Mouse (Mus musculus) ovary, postnatal 36 days (tissue): ENCODE measurements around the gene Slc15a3.

Experiments used
- DNase-seq: peaks from one replicate; pipeline ENCODE4 v3.0.0; 2022; ENCODE audit warnings: low spot score, mixed read lengths

Gene Slc15a3

DNA sequence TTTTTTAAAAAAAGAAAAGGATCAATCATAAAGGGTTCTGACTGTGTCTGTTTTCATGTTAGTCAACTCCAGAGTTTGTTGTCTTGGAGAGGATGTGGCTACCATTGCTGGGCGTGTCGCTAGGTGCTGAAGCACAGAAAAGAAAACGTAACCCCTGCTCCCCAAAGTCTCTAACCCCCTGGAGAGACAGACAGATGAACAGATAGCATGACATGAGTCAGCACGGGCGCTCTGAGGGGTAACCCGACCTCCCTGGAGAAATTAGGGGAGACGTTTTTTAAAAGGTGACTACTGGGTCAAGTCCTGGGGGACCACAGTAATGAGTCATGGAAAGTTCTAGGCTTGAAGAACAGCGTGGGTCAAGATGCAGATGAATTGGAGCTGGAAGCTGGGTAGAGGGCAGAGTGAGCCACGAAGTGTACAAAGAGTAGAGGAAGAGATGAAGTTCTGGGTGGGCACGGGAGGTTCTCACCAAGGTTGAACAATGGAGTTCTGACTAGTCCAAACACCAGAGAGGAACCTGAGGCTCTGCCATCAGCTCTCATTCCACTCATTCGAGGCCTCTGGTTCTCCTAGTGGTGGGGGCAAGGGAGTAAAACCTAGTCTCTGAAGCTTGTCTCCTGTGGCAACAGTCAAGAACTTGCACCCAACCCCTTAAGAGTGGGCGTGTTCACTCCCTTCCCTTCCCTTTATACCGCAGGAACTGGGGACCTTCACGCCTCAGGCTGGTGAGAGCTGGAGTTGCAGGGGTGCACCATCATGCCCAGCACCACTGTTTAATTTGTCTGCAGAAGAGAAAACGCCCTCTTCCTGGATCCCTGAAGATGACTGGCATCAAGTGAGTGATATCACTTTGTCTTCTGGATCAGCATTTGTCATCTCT, at the start of gene Slc15a3:
Slc15a3 (plus strand) TSS at position 718 of the 883 bp plus-strand sequence.
- no peak for DNase-seq

DNA sequence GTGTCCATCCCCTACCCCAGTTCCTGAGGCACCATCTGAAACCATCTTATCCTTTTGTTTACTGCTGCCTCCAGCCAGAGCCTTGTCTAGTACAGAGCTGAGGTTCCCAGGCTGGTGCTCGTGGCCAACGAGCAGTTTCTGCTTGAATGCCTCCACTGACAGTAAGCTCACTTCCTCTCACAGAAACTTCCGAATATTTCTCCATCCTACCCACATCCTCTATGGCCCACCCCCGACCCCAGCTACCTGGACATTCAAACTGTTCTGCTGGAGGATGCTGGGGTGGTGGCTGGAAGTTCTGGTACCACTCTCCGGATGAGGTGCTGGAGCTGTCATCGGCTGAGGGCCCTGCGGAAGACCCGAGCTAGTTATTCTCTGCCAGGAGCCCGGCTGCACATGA, 49.2 kb upstream of the Slc15a3 start:
- DNase-seq, result no peak

DNA sequence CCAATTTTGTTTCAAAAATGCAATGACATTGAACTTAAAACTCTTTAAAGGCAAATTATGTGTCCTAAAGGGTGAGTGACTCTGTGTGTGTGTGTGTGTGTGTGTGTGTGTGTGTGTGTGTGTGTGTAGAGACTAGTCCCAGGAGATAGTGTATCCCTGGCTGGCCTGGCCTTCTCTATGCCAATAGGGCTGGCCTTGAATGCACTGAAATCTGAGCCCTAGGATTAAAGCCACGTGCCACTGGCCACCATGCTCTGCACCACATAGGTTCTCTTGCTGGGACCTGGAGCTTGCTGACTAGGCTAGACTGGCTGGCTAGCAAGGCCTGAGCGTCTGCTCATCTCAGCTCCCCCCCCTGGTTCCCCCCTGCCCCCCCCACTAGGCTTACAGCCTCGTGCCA, 46.5 kb upstream of the Slc15a3 start:
- no peak for DNase-seq

DNA sequence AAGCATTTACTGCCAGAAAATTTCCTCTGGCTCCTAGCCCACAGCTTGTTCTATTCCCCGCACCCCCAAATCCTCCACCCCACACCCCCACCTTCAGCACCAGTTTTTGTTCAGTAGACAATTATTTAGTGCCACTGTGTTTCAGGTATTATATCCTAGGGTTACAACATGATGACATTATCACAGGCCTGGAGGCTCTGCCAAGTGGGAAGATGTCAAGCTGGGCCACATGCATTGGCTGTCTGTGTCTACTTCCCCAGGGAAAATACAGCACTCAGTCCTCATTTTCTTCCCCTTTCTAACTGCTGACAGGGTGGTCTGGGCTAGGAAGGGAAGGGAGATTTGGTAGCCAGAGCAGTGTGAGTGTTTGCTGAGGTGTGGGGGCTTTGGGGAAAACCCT, 44.6 kb upstream of the Slc15a3 start:
- no peak for DNase-seq

DNA sequence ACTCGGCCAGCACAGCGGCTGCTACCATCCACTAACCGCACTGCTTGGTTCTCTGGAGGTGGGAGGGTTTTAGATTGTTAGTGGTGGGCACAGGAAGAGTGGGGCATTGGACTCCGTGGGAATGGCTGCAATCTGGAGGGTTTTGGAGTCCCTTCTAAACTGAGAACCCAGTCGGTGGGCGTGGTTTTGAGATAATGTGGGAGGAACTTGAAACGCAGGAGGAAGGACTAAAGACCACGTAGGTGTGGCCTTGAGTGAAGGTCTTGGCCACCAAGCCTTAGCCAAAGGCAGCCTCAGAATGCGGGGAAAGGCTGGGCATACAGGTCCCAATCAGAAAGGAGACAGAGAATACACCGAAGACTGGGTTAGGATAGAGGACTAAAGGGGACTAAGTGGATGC, 41.0 kb upstream of the Slc15a3 start:
- DNase-seq, result no peak

DNA sequence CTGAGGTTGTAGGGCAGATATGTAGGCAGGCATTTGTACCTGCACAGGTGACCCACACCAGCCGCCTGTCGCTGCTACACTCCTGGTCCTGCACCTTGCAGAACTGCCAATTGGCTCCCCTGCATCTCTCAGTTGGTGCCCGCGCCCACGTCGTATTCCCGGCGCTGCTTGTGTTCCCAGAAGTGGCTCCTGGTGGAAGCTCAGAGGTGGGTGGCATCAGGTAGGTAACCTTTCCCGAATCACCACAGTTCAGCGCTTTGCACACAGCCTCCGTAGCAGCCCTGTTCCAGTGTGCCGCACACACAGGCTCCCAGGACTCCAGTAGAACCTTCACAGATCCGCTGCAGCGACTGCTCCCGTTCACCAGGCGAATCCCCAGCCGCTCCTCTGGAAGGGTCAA, 40.4 kb upstream of the Slc15a3 start:
- DNase-seq, result no peak

DNA sequence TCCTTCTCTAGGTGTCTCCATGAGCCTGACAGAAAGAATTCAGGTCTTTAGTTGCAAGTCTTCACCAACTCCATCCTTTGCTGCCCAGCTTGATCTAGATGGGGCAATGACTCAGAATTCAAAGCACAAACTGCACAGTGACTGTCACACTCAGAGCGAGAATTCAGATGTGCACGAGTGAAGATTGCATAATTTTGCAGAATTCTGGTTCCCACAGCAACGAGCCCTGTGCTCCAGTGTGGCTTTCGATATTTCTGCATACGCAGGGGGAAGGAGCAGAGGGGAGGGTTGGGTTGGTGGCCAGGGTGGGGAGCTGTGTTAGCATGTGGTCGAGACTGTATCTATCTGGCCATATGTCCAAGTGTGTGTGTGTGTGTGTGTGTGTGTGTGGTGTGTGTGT, 38.5 kb upstream of the Slc15a3 start:
- DNase-seq, result no peak

DNA sequence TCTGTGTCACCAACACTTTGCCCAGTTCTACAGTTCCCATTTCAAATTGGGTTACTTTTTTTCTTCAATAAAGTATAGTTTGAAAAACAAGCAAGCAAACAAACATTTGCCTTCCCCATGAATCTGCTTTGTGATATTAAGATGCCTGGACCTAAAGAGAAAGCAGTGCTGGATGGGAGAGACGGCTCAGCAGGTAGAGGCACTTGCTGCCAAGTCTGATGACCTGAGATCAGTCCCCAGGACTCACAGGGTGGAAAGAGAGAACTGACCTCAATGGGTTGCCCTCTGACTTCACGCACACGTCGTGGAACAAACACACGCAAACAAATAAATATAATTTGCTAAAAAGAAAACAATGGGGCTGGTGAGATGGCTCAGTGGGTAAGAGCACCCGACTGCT, 37.6 kb upstream of the Slc15a3 start:
- no peak for DNase-seq

DNA sequence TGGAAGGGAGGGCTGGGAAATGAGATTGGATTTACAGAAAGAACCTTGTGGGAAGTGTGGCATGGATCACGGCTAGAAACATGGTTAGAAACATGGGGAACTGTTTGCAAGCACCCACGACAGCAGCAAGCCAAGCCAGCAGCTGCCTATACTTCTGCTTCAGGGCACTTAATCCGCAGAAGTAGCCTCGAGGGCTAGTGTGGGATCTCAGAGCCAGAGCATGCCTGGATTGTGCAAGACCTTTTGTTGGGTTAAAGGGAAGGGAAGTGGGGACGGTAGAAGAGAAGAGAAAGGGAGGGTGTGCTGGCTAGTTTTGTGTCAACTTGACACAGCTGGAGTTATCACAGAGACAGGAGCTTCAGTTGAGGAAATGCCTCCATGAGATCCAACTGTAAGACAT, 35.8 kb upstream of the Slc15a3 start:
- DNase-seq, result no peak

DNA sequence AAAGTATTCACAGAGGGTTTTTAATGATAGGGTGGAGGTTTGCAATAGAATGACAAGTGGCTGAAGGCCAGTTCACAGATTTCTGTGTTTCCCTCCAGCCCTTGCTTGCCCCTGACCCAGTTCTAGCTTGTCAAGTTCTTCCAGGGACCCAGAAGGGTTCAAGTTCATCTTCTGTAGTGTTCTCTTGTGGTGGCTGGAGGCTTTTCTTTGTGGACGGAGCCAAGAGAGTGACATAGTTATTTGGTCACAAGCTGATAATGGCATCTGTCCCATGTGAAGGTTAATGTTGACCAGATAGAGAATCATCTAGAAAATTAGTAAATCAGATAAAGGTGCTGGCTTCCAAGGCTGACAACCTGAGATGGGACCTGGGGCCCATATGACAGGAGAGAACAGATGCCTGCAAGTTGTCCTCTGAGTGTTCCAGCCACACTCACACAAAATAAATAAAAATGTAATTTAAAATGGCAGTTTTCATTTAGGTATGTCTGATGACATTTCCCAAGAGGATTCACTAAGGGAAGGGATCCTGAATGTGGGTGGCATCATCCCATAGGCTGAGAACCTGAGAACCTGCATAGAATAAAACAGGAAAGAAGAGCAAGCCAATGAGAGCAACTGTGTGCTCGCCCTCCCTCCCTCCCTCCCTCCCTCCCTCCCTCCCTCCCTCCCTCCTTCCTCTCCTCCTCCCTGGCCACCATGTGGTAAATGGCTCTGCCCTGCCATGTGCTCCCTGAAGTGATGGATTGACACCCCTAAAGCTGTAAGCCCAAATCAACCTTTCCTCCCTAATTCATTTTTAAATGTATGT, 34.5 kb upstream of the Slc15a3 start:
- DNase-seq, result no peak

DNA sequence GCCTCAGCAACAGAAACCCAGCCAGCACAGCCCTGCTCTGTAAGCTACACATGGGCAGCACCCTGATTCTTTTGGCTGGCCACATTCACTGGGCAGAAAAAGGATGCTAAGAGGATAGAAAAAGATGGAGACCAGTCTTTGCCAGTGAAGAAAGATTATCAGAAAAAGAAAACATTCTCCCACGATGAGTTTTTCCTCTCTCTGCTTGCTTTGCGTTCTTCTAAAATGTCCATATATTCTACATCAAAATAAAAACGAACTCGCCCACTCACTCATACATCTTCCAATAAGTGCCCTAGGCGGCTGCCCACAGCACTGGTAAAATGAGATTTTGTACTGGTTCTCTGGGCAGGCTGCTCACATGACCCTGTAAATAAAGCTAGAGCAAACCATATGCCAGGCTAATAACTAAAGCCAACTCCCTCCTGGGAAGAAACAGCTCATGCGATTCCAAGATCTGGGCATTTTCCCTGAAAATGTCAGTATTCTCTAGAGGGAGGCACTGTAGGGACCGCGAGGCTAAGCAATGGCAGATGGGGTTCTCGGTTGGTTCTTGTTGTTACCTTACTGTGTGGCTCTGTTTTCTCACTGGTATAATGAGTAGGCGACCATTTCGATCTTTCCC, 33.8 kb upstream of the Slc15a3 start:
- no peak for DNase-seq

DNA sequence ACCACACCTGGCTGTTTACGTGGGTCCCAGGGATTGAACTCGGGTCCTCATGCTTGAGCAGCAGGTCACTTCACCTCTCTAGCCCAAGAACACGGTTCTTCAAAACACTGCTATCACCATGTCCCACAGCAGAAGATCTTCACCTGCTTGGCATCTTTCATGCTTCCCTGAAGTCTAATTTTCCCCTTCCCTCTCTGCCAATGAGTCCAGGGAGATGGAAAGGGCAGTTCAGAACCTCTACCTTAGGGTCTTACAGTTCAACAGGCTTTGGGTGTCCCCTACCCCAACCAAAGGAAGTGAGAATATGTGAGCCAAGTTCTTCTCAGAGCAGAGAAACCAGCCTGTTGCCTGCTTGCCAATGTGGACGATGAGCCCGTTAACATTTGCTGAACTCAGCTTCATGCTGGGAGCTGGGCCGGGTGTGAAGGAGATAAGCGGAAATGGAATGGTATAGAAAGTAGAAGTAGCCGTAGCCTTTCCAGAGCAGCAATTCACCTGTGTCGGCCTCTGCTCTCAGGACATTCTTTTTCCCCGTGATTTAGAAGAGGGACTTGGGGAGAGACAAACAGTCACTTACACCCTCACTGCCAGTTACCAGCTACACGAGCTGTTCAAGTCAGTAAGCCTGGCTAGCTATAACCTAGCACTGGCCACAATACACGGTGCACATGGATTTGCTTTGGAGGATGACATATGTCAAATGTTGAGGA, 30.8 kb upstream of the Slc15a3 start:
- DNase-seq, result no peak

DNA sequence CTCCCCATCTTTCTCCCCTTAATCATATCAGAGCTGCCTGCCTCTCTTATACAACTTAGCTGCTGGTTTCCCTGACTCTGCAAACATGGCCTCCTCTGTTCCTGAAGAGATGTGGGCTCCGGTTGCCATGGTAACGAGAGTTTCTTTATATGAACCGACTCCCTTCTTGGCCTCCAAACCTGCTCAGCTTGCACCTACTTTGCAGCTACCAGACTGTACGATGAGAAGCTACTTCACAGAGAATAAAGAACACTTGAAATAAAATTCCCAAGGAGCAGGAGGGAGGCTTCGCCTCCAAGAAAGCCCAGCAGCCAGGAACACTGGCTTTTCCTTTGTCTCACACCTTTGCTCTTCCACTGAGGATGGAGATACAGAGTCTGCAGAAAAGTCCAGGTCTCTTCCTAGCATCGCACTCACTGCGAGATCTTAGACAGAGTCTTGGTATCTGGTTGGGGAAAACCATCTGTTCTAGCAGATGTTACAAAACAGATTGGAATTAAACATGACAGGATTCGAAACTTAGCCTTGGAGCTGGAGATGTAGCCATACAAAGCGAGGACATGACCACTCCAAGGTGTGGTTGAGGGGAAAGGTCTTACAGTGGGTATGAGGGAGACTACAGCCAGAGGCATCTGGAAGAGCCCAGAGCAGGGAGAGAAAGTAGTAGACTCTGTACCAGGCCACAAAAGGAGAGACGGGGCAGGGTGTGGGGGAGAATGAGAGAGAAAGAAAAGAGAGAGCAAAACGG, 29.9 kb upstream of the Slc15a3 start:
- no peak for DNase-seq

DNA sequence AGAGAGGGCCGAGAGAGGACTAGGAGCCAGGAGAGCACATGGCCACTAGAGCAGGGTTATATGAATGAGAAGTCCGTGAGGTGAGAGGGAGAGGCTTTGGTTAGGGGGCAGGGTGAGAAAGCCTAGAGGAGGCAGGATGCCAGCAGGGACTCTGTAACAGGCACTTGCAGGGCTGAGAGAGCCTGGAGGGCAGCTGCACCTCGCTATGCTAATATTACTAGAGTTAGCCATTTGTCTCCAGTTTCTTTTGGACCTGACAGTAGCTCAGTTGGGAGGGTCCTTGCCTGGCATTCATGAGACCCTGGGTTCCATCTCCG, 29.4 kb upstream of the Slc15a3 start:
- DNase-seq, result no peak

DNA sequence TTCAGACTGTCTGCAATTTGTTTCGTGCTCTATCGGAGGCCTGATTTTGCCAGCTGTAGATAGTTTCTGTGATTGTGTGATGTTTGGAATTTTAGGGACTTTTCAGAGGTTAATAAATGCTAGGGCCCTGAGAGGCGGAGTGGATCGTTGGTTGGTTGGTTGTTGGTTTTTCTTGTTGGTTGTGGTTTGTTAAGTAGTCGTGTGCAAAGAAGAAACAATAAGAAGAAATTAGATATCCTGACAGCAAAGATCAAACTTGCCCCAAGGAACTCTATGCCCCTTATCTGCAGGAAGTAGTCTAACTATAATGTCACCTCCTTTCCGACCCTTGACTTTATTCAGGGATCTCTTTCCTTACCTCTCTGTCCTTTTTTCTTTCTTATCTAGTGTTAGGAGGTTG, 28.1 kb upstream of the Slc15a3 start:
- no peak for DNase-seq

DNA sequence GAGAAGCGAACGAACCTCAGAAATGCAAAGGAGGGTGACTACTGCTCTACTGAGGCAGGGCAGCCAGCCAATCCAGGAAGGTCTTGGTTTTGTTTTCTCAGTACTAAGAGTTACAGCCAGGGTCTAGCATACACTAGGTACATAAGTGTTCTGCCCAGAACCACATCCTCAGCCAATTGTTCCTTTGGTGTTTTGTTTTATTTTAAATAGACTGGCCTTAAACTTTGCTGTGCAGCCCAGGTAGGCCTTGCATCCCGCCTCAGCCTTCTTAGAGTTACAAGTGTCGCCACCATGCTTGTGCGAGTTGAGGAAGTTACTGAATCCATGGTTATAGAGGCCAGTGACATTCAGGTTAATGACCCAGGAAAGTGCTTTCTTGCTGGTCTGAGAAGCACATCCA, 26.5 kb upstream of the Slc15a3 start:
- no peak for DNase-seq

DNA sequence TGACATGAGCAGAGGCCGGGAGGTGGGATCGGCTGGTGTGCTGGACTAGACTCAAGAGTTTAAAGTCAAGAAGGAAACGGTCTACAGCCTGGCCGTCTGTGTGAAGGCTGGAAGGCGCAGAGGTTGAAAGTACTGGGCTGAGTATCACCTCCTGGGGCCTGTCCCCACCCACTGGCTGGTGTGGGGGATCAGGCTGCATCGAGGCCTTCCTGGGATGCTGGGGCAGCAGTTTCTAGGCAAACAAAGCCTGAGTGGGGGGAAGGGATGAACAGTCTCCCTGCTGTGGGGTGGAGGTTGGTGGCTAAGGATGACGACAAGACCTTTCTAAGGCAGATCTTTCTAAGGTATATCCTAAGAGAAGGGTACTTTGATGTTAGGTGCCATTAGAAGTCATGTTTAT, 25.6 kb upstream of the Slc15a3 start:
- no peak for DNase-seq

DNA sequence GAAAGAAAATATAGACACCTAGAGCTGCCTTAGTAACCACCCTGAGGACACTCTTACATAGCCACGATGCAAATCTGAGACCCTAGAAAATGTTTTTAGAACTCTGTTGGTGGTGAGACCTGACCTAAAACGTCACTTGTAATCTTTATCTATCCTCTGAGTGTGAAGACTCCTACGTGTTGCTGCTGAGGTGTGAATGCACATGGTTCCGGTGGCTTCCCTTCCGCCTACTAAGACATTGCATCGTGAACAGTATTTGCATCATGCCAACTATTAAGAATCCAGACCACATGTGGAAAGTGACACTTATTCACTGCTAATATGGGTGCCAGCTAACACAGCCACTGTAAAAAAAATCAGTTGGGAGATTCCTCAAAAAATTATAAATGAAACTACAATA, 23.7 kb upstream of the Slc15a3 start:
- no peak for DNase-seq

DNA sequence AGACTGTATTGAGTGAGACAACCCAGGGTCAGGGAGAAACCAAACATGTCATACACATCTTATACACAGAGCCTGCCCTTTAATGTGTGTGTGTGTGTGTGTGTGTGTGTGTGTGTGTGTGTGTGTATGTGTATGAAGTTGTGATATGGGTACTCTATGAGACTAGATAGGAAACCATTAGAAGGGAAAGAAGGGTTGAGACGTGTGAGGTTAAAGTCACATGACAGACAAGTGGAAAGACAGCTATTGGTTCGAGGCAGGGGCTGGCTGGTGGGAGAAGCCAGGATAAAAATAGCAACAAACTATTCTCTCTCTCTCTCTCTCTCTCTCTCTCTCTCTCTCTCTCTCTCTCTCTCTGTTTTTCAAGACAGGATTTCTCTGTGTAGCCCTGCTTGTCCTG, 23.1 kb upstream of the Slc15a3 start:
- no peak for DNase-seq

DNA sequence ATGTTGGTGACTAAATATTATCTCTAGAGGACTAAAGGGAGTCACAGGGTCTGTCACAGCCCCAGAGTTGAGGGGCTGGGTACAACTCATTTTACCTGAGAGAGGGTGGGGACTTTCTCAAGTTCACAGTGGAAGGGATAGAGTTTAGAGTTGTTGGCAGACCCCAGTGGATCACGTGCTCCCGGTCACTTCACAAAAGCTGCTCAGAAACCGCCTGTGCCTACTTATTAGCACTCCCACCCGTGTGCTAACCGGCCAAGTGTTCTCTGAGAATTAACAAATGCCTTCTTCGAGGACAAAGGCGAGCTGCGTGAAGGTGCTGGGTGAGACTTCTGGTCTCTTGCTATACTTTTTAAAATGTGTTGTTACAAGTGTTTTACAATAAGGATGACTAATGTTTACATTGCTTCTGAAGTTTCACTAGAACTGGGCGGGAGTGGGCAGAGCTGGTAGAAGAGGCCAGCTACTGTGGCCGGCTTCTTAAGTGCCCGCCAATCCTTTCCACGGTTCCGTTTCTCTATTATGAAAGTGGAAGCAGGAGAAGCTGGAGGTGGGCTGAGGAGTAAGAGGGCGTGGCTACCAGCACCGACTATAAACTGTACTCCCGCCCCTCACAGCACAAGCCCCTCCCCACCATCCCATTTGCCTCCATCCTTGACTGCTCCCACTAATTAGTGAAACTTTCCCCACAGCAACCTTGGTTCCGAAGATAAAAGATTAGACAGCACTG, 21.1 kb upstream of the Slc15a3 start:
- DNase-seq, result peak; percentile 28

DNA sequence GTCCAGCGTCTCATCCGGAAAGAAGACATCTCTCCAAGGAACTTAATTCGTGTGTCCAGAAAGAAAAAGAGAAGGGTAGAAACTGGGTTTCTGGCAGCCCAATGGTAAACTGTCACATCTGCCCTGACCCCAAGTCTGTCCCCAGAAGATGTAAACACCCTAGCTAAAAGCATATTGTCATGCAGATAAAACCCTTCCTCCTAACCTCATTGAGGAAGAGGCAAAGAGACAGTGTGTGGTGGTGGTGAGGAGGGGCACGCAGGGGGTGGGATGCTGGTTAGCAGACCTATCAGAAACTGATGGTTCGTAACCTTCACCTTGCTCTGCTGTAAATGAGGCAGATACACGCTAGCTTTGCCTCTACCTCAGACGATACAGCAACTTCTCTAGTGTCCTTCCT, 18.2 kb upstream of the Slc15a3 start:
- DNase-seq, result no peak
